Mouse (Mus musculus) small intestine, adult 2 months (tissue): ENCODE data around the gene Olfr1145. TPM values are rescaled to one million over a fixed set of nuclear protein-coding genes. Genes with fewer than 3 reads are reported as not detected.

Experiments used
- H3K27ac ChIP-seq: fragments of 200-500 bp; 2 replicates; pipeline ENCODE4 v1.5.1; 2012; ENCODE audit warnings: low read depth, low read length, control low read depth, inconsistent platforms; ENCODE audit not compliant: insufficient read depth
- H3K27me3 ChIP-seq: fragments of 200-500 bp; 2 replicates; pipeline ENCODE4 v1.6.1; 2012; ENCODE audit warnings: mild to moderate bottlenecking, moderate library complexity, low read length, inconsistent platforms; ENCODE audit not compliant: control insufficient read depth, insufficient read depth
- H3K36me3 ChIP-seq: fragments of 200-500 bp; 2 replicates; pipeline ENCODE4 v1.6.1; 2012; ENCODE audit warnings: mild to moderate bottlenecking, low read length, control low read depth, inconsistent platforms; ENCODE audit not compliant: control insufficient read depth, insufficient read depth
- H3K4me1 ChIP-seq: fragments of 200-500 bp; 2 replicates; pipeline ENCODE4 v1.6.1; 2012; ENCODE audit warnings: low read length, inconsistent platforms, mixed read lengths; ENCODE audit not compliant: control insufficient read depth, insufficient read depth, insufficient read length
- H3K4me3 ChIP-seq: fragments of 200-500 bp; 2 replicates; pipeline ENCODE4 v1.5.1; 2012; ENCODE audit warnings: low read depth, mild to moderate bottlenecking, control low read depth, inconsistent platforms, low read length, moderate library complexity
- CTCF ChIP-seq: fragments of 200-500 bp; IDR thresholded peaks from 2 replicates; pipeline ENCODE4 v1.5.1; 2012; ENCODE audit warnings: low read depth, mild to moderate bottlenecking, control low read depth, inconsistent platforms, low read length, moderate library complexity, mixed read lengths; ENCODE audit not compliant: insufficient replicate concordance, insufficient read length; ENCODE audit errors: extremely low read depth
- POLR2A ChIP-seq: fragments of 200-500 bp; IDR thresholded peaks from 2 replicates; pipeline ENCODE4 v1.6.1; 2012; ENCODE audit warnings: low read depth, mild to moderate bottlenecking, control low read depth, inconsistent platforms, low read length, moderate library complexity
- WGBS: fragments of 180-500 bp; shearing (Covaris S2); methylation state at CpG from one replicate; pipeline ENCODE4 v1.1.7; 2018; 5-methylcytosine and 5-hydroxymethylcytosine counted together
- polyA plus RNA-seq: library from polyadenylated mRNA; depleted of rRNA; stranded (reverse); fragments of >200 nt; gene quantifications from 2 replicates; pipeline ENCODE4 v1.2.3, GENCODE M21; 2012; rRNA removed

The Olfr1145 gene
- polyA plus RNA-seq = not detected in 2 replicates

DNA sequence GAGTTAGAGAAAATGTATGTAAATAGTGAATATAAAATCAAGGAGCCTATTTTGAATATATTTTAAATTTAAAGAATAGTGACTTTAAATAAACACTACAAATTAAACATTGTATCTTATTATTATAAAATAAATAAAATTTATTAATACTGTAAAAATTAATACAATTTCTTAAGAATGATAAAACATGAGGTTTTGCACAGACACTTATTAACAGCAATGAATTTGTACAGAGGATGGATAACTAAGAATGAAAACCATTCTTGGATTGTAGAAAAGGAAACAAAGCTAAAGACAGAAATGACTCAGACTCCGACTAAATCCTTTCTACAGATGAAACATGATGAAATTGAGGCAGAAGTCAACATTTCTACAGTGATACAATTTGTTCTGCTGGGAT is at the start of gene Olfr1145:
Gene Olfr1145, plus strand, starts transcription at position 301 of the 400 bp plus-strand sequence.
- no peak within 1 kb of the TSS for H3K4me3 ChIP-seq
- H3K4me1 ChIP-seq = no peaks in the 10 kb centered on the region
- no peak for TF ChIP-seq CTCF
- no peak for TF ChIP-seq POLR2A
- H3K36me3 ChIP-seq = no peaks in the 10 kb centered on the region
- WGBS = 62% methylated on average over 1 of the region's 1 CpGs
- no peaks in the 10 kb centered on the region for H3K27me3 ChIP-seq
- H3K27ac ChIP-seq = no peak within 1 kb of the TSS

DNA sequence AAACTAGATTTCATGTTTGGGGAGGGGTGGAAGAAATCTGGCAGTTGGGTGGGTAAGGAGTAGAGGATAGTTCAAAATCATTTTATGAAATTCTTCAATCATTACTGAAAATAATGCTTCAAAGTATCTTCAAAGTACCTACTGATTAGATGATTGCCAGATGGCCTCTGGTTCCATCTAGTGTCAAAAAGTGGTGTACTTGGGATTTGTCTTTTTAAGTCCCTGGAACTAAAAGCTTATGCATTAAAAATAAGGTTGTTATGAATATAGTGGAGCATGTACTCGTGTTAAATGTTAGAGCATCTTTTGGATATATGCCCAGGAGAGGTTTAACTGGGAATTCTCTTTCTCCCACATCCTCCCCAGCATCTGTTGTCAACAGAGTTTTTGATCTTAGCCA is 33.5 kb upstream of the Olfr1145 start:
- H3K27me3 ChIP-seq = no peaks in the 10 kb centered on the region
- WGBS = 28% methylated on average over 1 of the region's 1 CpGs
- H3K27ac ChIP-seq = no peak overlapping the region
- H3K4me3 ChIP-seq = no peak overlapping the region
- no peaks in the 10 kb centered on the region for H3K36me3 ChIP-seq
- no peaks in the 10 kb centered on the region for H3K4me1 ChIP-seq
- TF ChIP-seq POLR2A (no peak), CTCF (no peak)

DNA sequence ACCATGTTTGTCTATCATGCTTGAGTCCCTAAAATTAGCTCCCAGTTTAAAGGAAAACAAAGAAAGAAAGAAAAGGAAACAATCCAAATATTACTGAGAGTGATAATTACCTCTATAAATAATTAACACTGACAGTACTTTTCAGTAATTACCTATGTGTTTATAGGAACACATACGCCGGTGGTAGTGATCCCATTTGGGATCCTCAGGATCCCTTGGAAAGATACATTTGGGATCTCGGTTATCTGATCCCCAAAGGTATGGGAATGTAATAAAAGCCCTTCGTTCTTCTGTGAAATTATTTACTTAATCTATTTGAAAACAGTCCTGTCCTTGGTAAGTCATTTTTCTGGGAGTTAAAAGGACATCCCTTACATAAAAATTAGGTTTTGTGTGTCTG is 30.4 kb upstream of the Olfr1145 start, which contains the start of gene Olfr152:
Gene Olfr152, plus strand, starts transcription at position 301 of the 400 bp plus-strand sequence.
- H3K4me1 ChIP-seq = no peaks in the 10 kb centered on the region
- TF ChIP-seq POLR2A (no peak), CTCF (no peak)
- 71% methylated on average over 4 of the region's 4 CpGs for WGBS

DNA sequence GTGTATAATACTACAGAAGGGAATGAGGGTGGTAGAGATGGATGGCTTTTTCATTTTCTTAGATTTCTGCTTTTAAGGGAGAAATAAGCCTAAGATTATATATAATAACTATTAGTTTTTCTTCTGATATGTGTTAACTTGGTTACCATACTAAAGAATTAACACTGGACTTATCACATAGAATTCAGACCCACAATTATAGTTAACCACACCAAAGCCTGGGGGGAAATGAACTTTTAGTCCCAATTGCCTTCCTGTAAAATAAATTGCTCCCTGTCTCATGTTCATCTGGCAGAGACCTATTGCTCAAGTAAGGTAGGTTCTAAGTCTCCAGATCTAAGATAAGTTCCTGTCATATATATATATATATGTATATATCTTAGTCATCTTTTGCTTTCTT is 9.3 kb upstream of the Olfr1145 start, which contains the start of gene Olfr1143:
Gene Olfr1143, plus strand, starts transcription at position 301 of the 400 bp plus-strand sequence.
- TF ChIP-seq CTCF (no peak), POLR2A (no peak)
- Histone ChIP-seq H3K27me3 (no peaks in the 10 kb centered on the region), H3K4me1 (no peaks in the 10 kb centered on the region), H3K36me3 (no peaks in the 10 kb centered on the region), H3K27ac (no peak within 1 kb of the TSS), H3K4me3 (no peak within 1 kb of the TSS)

More for the DNA sequence above, 30.4 kb upstream of the Olfr1145 start, which contains the start of gene Olfr152:
- Histone ChIP-seq H3K4me3 (no peak within 1 kb of the TSS), H3K27ac (no peak within 1 kb of the TSS), H3K36me3 (no peaks in the 10 kb centered on the region), H3K27me3 (no peaks in the 10 kb centered on the region)

DNA sequence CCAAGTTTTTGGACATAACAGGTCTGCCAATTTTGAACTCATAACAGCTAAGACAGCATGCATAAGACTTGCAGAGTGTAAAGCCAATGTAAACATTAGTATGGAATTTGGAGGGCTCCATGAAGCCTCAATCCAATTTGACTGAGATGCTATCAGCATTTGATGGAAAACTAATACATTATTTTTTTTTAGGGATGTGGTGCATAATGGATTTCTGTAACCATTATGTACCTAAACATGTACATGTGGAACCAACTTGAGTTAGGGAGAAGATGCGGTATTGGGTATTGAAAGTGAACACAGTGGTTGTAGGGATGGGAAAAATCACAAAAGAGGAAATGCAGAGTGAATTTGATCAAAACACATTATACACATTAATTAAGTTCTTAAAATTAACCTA is 20.6 kb downstream of the Olfr1145 start, which contains the start of gene Olfr1148:
Gene Olfr1148, plus strand, starts transcription at position 301 of the 400 bp plus-strand sequence.
- TF ChIP-seq CTCF (no peak), POLR2A (no peak)
- 85% methylated on average over 1 of the region's 1 CpGs for WGBS
- Histone ChIP-seq H3K36me3 (no peaks in the 10 kb centered on the region), H3K27me3 (no peaks in the 10 kb centered on the region), H3K27ac (no peak within 1 kb of the TSS), H3K4me1 (no peaks in the 10 kb centered on the region), H3K4me3 (no peak within 1 kb of the TSS)

DNA sequence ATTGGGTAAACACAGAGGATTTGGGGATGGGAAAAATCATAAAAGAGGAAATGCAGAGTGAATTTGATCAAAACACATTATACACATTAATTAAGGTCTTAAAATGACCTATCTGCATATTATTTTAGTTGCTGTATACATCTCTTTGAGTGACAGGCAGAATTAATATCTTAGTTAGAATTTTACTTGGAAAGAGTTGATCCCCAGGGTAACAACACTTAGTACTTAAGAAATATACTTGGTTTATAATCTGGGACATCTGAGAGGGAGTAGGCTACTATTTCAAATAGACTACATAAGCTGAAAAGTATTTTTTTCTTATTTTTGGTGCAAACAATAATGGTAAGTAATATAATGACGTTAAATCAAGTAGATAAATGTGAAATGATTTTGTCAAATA is 34.1 kb downstream of the Olfr1145 start, which contains the start of gene Olfr1150-ps1:
Gene Olfr1150-ps1, plus strand, starts transcription at position 301 of the 400 bp plus-strand sequence.
- TF ChIP-seq CTCF (no peak), POLR2A (no peak)
- no peak within 1 kb of the TSS for H3K27ac ChIP-seq
- WGBS = 70% methylated on average over 1 of the region's 1 CpGs
- no peaks in the 10 kb centered on the region for H3K4me1 ChIP-seq
- H3K4me3 ChIP-seq = no peak within 1 kb of the TSS
- H3K36me3 ChIP-seq = no peaks in the 10 kb centered on the region
- no peaks in the 10 kb centered on the region for H3K27me3 ChIP-seq

DNA sequence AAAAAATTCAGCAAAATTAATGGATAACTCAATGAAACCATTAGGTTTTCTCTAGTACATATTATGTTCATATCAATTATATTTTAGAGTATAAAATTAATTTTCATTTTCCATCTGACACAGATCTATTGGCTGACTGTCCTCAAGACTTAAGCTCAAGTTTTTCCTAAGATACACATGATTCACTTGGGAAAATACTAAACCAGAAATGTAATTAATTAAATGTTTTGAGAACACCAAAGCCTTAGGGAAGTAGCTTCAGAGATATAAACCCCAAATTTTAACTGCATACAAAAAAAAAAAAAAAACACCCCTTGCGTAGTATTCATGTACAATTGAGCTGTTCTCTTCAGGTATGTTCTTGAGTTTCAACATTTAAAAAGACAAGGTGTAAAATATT is 45.9 kb downstream of the Olfr1145 start, which contains the start of gene Olfr1151:
Gene Olfr1151, plus strand, starts transcription at position 301 of the 400 bp plus-strand sequence.
- Histone ChIP-seq H3K27ac (no peak within 1 kb of the TSS), H3K4me1 (no peaks in the 10 kb centered on the region), H3K27me3 (no peaks in the 10 kb centered on the region), H3K4me3 (no peak within 1 kb of the TSS), H3K36me3 (no peaks in the 10 kb centered on the region)
- WGBS = 90% methylated on average over 1 of the region's 1 CpGs
- TF ChIP-seq CTCF = no peak
- TF ChIP-seq POLR2A = no peak

Other genes starting within 250 kb of the Olfr1145 start
- not detected in 2 replicates for gene Olfr1129, start 235.9 kb upstream of the Olfr1145 start, polyA plus RNA-seq
- not detected in 2 replicates for gene Olfr1130, start 203.6 kb upstream of the Olfr1145 start, polyA plus RNA-seq
- gene Olfr1131, start 182.7 kb upstream of the Olfr1145 start, polyA plus RNA-seq = not detected in 2 replicates
- gene Olfr1132, start 172.3 kb upstream of the Olfr1145 start, polyA plus RNA-seq = not detected in 2 replicates
- gene Olfr1133, start 162.4 kb upstream of the Olfr1145 start, polyA plus RNA-seq = not detected in 2 replicates
- gene Olfr1134, start 151.4 kb upstream of the Olfr1145 start, polyA plus RNA-seq = not detected in 2 replicates
- gene Olfr1135, start 136.2 kb upstream of the Olfr1145 start, polyA plus RNA-seq = not detected in 2 replicates
- gene Olfr1136, start 115.9 kb upstream of the Olfr1145 start, polyA plus RNA-seq = not detected in 2 replicates
- not detected in 2 replicates for gene Olfr1137, start 96.6 kb upstream of the Olfr1145 start, polyA plus RNA-seq
- gene Olfr1138, start 69.8 kb upstream of the Olfr1145 start, polyA plus RNA-seq = not detected in 2 replicates
- gene Olfr1140, start 66.1 kb upstream of the Olfr1145 start, polyA plus RNA-seq = not detected in 2 replicates
- not detected in 2 replicates for gene Olfr1141, start 55.8 kb upstream of the Olfr1145 start, polyA plus RNA-seq
- gene Olfr152, start 30.3 kb upstream of the Olfr1145 start, polyA plus RNA-seq = not detected in 2 replicates
- not detected in 2 replicates for gene Olfr1143, start 9.2 kb upstream of the Olfr1145 start, polyA plus RNA-seq
- gene Olfr1148, start 20.7 kb downstream of the Olfr1145 start, polyA plus RNA-seq = not detected in 2 replicates
- gene Olfr1150-ps1, start 34.2 kb downstream of the Olfr1145 start, polyA plus RNA-seq = not detected in 2 replicates
- gene Olfr1151, start 46.0 kb downstream of the Olfr1145 start, polyA plus RNA-seq = not detected in 2 replicates
- not detected in 2 replicates for gene Olfr1152, start 56.7 kb downstream of the Olfr1145 start, polyA plus RNA-seq
- gene Olfr1153, start 85.1 kb downstream of the Olfr1145 start, polyA plus RNA-seq = not detected in 2 replicates
- not detected in 2 replicates for gene Olfr1154, start 95.3 kb downstream of the Olfr1145 start, polyA plus RNA-seq
- not detected in 2 replicates for gene Olfr1155, start 135.3 kb downstream of the Olfr1145 start, polyA plus RNA-seq
- gene Olfr1156, start 143.3 kb downstream of the Olfr1145 start, polyA plus RNA-seq = not detected in 2 replicates
- gene Olfr1157, start 158.5 kb downstream of the Olfr1145 start, polyA plus RNA-seq = not detected in 2 replicates
- gene Olfr74, start 164.8 kb downstream of the Olfr1145 start, polyA plus RNA-seq = not detected in 2 replicates
- not detected in 2 replicates for gene Olfr1158, start 180.3 kb downstream of the Olfr1145 start, polyA plus RNA-seq
- not detected in 2 replicates for gene Olfr1160, start 198.4 kb downstream of the Olfr1145 start, polyA plus RNA-seq
- not detected in 2 replicates for gene Olfr1161, start 213.0 kb downstream of the Olfr1145 start, polyA plus RNA-seq
- not detected in 2 replicates for gene Olfr73, start 227.9 kb downstream of the Olfr1145 start, polyA plus RNA-seq
- not detected in 2 replicates for gene Olfr1162, start 241.3 kb downstream of the Olfr1145 start, polyA plus RNA-seq